ENCODE assay signal across 8 mouse cellular contexts in the genomic region with DNA sequence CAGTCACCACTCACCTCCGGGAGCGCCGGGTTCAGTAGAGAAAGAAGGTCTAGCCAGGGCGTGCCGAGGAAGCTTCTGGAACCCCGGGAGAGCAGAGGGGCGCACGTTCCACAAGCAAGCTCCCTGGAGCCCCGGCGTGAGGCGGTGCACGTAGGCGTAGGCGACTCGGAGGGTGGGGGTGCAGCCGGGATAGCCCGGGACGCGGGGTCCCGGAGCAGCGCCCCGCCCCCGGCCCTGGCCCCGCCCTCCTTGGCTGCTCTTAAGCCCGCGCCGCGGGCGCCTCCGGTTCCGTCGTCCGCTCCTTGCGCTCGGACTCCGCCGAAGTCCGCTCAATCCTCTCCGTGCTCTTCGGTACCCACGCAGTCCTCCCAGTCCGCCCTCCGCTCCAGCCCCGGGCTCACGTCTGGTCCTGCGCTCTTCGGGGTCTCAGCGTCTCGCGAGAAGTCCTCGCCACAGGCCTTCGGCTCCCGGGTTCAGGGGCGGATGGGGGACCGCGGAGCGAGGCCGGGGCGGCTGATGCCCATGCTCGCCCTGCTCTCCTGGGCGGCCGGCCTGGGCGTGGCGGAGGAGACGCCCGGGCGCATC. TPM values are rescaled to one million over a fixed set of nuclear protein-coding genes. Genes with fewer than 3 reads are reported as not detected.
DNase-seq lines count a peak whose midpoint lies in the region; ATAC-seq and TF ChIP-seq lines count a peak whose summit lies in the region.

A gene (plus strand): TSS at position 247 of the 585 bp plus-strand sequence.

- H3K36me3 ChIP-seq in forebrain, postnatal 0 days (ENCODE audit: insufficient read depth), result no peaks in the 10 kb centered on the region

- intact Hi-C loops in heart, postnatal 25 days (cut with DNase I), result loop anchor here (5.0 kb wide), 1 partner anchor 85 kb away; a partner anchor contains a TSS

- H3K9ac ChIP-seq in forebrain, postnatal 0 days, result peak within 1 kb of the TSS; percentile 81

- TF ChIP-seq CTCF in forebrain, postnatal 0 days (IDR thresholded peaks at IDR 0.05; ENCODE audit: low read depth), result no peak
- TF ChIP-seq CTCF in layer of hippocampus, adult 2 months (conservative IDR thresholded peaks at IDR 0.05), result no peak

- peak; percentile 95 for ATAC-seq in forebrain, postnatal 0 days

- no peaks in the 10 kb centered on the region for H3K27me3 ChIP-seq in forebrain, postnatal 0 days (ENCODE audit: insufficient read depth, low read length)

- DNase-seq in Muller cell, postnatal 12 days (ENCODE audit: inconsistent ontology term), result peak; percentile 93
- peak; percentile 22 to 39 for DNase-seq in cerebellum, adult 18-20 months
- peak; percentile 86 for DNase-seq in forebrain, postnatal 0 days
- peak; percentile 63 for DNase-seq in heart, postnatal 25 days (ENCODE audit: low spot score)
- peak; percentile 10 to 27 for DNase-seq in layer of hippocampus, adult 2 months (ENCODE audit: low spot score in 2 of 2)
- DNase-seq in lung, postnatal 14 days, result peak; percentile 75
- DNase-seq in ovary, postnatal 36 days (ENCODE audit: low spot score), result peak; percentile 87
- peak; percentile 73 for DNase-seq in thymus, postnatal 36 days

- no peaks in the 10 kb centered on the region for H3K4me1 ChIP-seq in forebrain, postnatal 0 days (ENCODE audit: insufficient read depth)

- H3K4me2 ChIP-seq in forebrain, postnatal 0 days (ENCODE audit: low read depth), result peak within 1 kb of the TSS; percentile 90

- peak within 1 kb of the TSS; percentile 69 for H3K27ac ChIP-seq in forebrain, postnatal 0 days (ENCODE audit: low read depth, low read length)
- peak within 1 kb of the TSS; percentile 69 for H3K27ac ChIP-seq in layer of hippocampus, adult 2 months

- H3K9me3 ChIP-seq in forebrain, postnatal 0 days (ENCODE audit: low read length), result no peaks in the 10 kb centered on the region

- H3K4me3 ChIP-seq in forebrain, postnatal 0 days (ENCODE audit: low read depth, low read length), result peak within 1 kb of the TSS; percentile 86
- peak within 1 kb of the TSS; percentile 81 for H3K4me3 ChIP-seq in layer of hippocampus, adult 2 months

- 2% methylated on average over 49 of the region's 67 CpGs for WGBS in forebrain, postnatal 0 days

RNA-seq across cellular contexts. Expression of the gene that starts here (rescaled TPM):
- total RNA-seq in forebrain, postnatal 0 days (2014; rRNA removed), result 10.8 and 17.4 TPM in 2 replicates
- 5.0 and 6.2 TPM in 2 replicates for polyA plus RNA-seq in forebrain, postnatal 0 days (2015; fragmentation: Nextera tagmentation; extraction: Ambion mirVana)
- 10 to 100 TPM; 17.2 to 20.9 TPM for total RNA-seq in heart, postnatal 25 days (2021)
- total RNA-seq in layer of hippocampus, adult 2 months (2021), result 1 to 10 TPM; 7.6 to 8.1 TPM

Comparison
In these comparisons a context has a peak if more than half of its experiments do, and no peak if none do; other contexts are left out.
1. Peak in every context shown above with its lines: DNase-seq, ATAC-seq, H3K4me3 ChIP-seq and H3K27ac ChIP-seq.
2. DNase-seq: peak in every context shown above with its lines; median percentile 93 in Muller cell, postnatal 12 days; 87 in ovary, postnatal 36 days; 86 in forebrain, postnatal 0 days; 75 in lung, postnatal 14 days; 73 in thymus, postnatal 36 days; 63 in heart, postnatal 25 days; 30 in cerebellum, adult 18-20 months; 18 in layer of hippocampus, adult 2 months.